Mouse (Mus musculus) liver, adult 2 months (tissue): ENCODE measurements at regions not wholly inside any gene's neighbourhood (a gene's known extent, or its start where the extent isn't known, plus 50 kb on each side); places are given as distances from the start of the nearest gene placed in this dataset.

Experiments used
- DNase-seq: peaks from one replicate; pipeline ENCODE4 v3.0.0-alpha.2; 2011; ENCODE audit warnings: low read depth, low spot score; ENCODE audit errors: extremely low read depth
- H3K27ac ChIP-seq: fragments of 200-500 bp; replicated peaks from 2 replicates; pipeline ENCODE4 v1.5.1; 2012; ENCODE audit warnings: low read depth, mild to moderate bottlenecking, control low read depth, inconsistent platforms, low read length; ENCODE audit not compliant: insufficient read depth
- H3K27me3 ChIP-seq: fragments of 200-500 bp; 2 replicates; pipeline ENCODE4 v1.6.1; 2012; ENCODE audit warnings: mild to moderate bottlenecking, moderate library complexity, low read length, inconsistent platforms; ENCODE audit not compliant: control insufficient read depth, insufficient read depth
- H3K36me3 ChIP-seq: fragments of 200-500 bp; 2 replicates; pipeline ENCODE4 v1.6.1; 2012; ENCODE audit warnings: low read length, inconsistent platforms; ENCODE audit not compliant: control insufficient read depth, insufficient read depth
- H3K4me1 ChIP-seq: fragments of 200-500 bp; 2 replicates; pipeline ENCODE4 v1.6.1; 2011; ENCODE audit warnings: low read length; ENCODE audit not compliant: control insufficient read depth, insufficient read depth
- H3K4me3 ChIP-seq: fragments of 200-500 bp; 2 replicates; pipeline ENCODE4 v1.5.1; 2011; ENCODE audit warnings: low read depth, mild to moderate bottlenecking, control low read depth, low read length, moderate library complexity; ENCODE audit not compliant: insufficient read depth
- H3K79me2 ChIP-seq: fragments of 200-500 bp; 2 replicates; pipeline ENCODE4 v1.6.1; 2012; ENCODE audit warnings: inconsistent platforms, mild to moderate bottlenecking, low read length, moderate library complexity; ENCODE audit not compliant: control insufficient read depth, insufficient read depth
- H3K9ac ChIP-seq: fragments of 200-500 bp; 2 replicates; pipeline ENCODE4 v1.6.1; 2012; ENCODE audit warnings: low read depth, mild to moderate bottlenecking, control low read depth, inconsistent platforms, low read length
- CTCF ChIP-seq: fragments of 200-500 bp; IDR thresholded peaks from 2 replicates; pipeline ENCODE4 v1.5.1; 2011; ENCODE audit warnings: low read depth, low read length, control low read depth
- POLR2A ChIP-seq: fragments of 200-500 bp; IDR thresholded peaks from 2 replicates; pipeline ENCODE4 v1.6.1; 2011; ENCODE audit warnings: low read length, control low read depth; ENCODE audit not compliant: insufficient read depth; ENCODE audit errors: extremely low read depth
- WGBS: fragments of 180-500 bp; shearing (Covaris S2); methylation state at CpG from one replicate; pipeline ENCODE4 v1.1.7; 2018; 5-methylcytosine and 5-hydroxymethylcytosine counted together

- no peaks in the 10 kb centered on the region for H3K36me3 ChIP-seq
- 22% methylated on average over 1 of the region's 1 CpGs for WGBS
- TF ChIP-seq POLR2A: no peak
- TF ChIP-seq CTCF: no peak
- H3K9ac ChIP-seq: no peak overlapping the region
- H3K27me3 ChIP-seq: no peaks in the 10 kb centered on the region
- peaks cover 6% of the 10 kb centered on the region for H3K4me1 ChIP-seq
- peak; percentile 94 for DNase-seq
- no peak overlapping the region for H3K4me3 ChIP-seq
- H3K27ac ChIP-seq: no peak overlapping the region
- H3K79me2 ChIP-seq: no peaks in the 10 kb centered on the region
These were observed 136.9 kb downstream of the Uaca start for GRCm38 (mm10) chr9:60931290-60931689.

DNA sequence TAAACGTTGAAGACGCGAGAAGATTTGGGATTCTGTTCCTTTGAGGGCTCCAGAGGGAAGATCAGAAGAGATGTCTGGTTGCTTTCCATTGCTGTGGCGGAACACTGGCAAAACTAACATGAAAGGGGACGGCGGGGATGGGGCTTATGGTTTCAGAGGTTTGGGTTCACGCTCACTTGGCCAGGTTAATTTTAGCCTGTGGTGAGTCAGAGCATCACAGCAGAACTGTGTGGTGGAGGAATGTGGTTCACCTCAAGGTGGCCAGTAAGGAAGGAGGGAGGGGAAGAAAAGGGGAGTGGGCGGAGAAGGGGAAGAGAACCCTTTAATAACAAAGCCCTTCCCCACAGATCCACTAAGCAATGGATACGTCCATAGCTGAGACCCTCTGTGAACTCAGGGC, 142.6 kb downstream of the Uaca start:
- WGBS: 88% methylated on average over 9 of the region's 9 CpGs
- no peak for DNase-seq
- no peaks in the 10 kb centered on the region for H3K36me3 ChIP-seq
- H3K9ac ChIP-seq: no peak overlapping the region
- H3K79me2 ChIP-seq: no peaks in the 10 kb centered on the region
- TF ChIP-seq CTCF (no peak), POLR2A (no peak)
- 0 out of 2 replicates have a peak, but pooled peaks cover 3% of the 10 kb centered on the region for H3K27me3 ChIP-seq
- no peaks in the 10 kb centered on the region for H3K4me1 ChIP-seq
- no peak overlapping the region for H3K27ac ChIP-seq
- H3K4me3 ChIP-seq: no peak overlapping the region

DNA sequence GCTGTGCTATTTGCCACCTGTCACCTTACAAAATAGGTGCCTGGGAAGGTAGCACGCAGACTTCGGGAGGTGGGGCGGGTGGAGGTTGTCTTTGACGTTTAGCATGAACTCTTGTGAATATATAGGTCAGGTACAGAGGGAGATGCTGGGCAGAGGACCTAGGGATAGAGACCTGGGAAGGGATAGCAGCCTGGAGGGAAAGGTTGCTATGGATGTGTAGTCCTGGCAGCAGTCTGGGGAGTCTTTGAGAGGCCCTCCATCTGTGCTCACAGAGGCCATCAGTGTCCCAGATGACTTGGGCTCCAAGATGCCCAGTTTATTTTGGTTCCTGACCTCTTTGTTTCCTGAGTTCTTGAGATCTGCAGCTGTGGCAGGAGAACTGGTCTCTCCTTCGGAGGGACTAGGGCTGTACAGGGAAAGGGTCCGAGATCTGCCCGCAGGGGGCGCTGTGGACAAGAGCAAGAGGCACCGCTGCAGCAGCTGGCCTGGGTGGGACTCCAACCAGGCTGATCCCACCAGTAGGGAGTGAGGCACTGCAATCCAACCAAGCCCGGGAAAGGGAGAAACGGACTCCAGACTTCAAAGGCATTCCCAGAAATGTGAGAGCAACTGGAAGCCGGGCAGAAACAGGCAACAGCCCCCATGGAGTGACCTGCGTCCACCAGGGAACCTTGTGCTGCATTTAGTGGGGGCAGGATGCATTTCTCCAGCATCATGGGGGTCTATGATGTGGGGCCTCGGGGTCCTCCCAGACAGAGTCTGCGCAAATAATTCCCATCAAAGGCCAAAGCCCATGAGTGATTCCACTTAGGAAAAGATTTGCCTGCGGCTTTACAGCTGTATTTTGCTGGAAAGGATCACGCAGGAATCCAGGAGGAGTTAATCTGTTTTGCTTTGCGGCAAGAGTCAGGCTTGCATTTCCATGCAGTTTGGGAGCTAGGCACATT, 145.8 kb downstream of the Uaca start:
- 39% methylated on average over 18 of the region's 18 CpGs for WGBS

DNA sequence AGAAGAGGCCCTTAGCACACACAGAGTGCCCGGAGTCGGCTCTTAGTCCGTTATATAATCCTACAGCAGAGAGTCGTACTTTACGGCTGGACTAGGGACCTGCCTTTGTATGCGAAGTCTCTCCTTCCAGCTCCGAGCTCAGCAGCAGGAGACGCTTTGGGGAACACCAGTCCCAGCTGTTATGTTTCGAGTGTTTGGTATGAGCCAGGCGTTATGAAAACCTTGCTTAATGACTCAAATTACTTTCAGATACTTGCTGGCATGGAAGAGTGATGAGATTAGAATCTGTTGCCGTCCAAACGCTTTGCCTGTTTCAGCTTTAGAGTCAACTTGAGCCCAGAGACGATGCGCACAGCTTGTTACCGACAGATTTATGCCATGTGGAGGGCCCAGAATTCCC, 153.0 kb downstream of the Uaca start:
- 66% methylated on average over 15 of the region's 15 CpGs for WGBS

More for the DNA sequence above, 145.8 kb downstream of the Uaca start:
- Histone ChIP-seq H3K36me3 (no peaks in the 10 kb centered on the region), H3K27ac (no peak overlapping the region), H3K9ac (no peak overlapping the region), H3K79me2 (no peaks in the 10 kb centered on the region), H3K27me3 (peaks cover 3% of the 10 kb centered on the region; the same call in 1 of the 2 replicates), H3K4me3 (no peak overlapping the region), H3K4me1 (no peaks in the 10 kb centered on the region)
- no peak for DNase-seq
- TF ChIP-seq CTCF (peak; percentile 81), POLR2A (no peak)

DNA sequence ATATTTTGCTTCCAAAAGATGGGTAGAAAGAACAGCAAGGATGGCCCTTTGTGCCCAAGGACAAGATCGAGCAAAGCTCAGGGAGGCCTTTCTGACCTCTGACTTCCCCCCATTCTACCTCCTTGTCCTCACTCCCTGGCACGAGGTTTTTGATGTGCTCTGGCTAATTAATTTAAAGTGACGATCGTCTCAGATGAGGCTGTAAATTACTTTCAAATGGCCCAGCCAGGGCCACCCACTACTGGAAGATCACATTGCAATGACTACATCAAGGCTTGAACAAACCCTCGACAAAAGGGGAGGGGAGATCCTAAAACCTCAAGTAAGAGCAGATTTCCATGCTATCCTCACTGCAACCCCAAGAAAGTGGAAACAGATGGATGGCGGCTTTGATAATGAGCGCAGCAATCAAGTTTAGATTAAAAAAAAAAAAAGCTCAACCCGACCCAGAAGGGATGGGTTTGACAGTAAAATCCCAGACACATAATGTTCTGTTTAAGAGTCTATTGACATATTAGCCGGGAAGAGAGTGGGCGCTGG, 154.3 kb downstream of the Uaca start:
- no peak for TF ChIP-seq POLR2A
- TF ChIP-seq CTCF: no peak
- WGBS: 84% methylated on average over 10 of the region's 10 CpGs
- Histone ChIP-seq H3K36me3 (no peaks in the 10 kb centered on the region), H3K27me3 (no peaks in the 10 kb centered on the region; the same call in 1 of the 2 replicates), H3K79me2 (no peaks in the 10 kb centered on the region), H3K4me3 (no peak overlapping the region), H3K4me1 (peaks cover 10% of the 10 kb centered on the region; the same call in 1 of the 2 replicates), H3K27ac (no peak overlapping the region), H3K9ac (no peak overlapping the region)
- DNase-seq: no peak

More for the DNA sequence above, 153.0 kb downstream of the Uaca start:
- H3K79me2 ChIP-seq: no peaks in the 10 kb centered on the region
- TF ChIP-seq CTCF (no peak), POLR2A (no peak)
- no peak overlapping the region for H3K27ac ChIP-seq
- DNase-seq: no peak
- peaks cover 10% of the 10 kb centered on the region; the same call in 1 of the 2 replicates for H3K4me1 ChIP-seq
- H3K4me3 ChIP-seq: no peak overlapping the region
- no peak overlapping the region for H3K9ac ChIP-seq
- H3K27me3 ChIP-seq: no peaks in the 10 kb centered on the region; the same call in 1 of the 2 replicates
- H3K36me3 ChIP-seq: no peaks in the 10 kb centered on the region

GRCm38 (mm10) chr9:60950161-60950560, 155.8 kb downstream of the Uaca start:
- WGBS: 20% methylated on average over 5 of the region's 5 CpGs
- no peak overlapping the region for H3K4me3 ChIP-seq
- no peak overlapping the region for H3K27ac ChIP-seq

More at GRCm38 (mm10) chr9:60950161-60950560, 155.8 kb downstream of the Uaca start:
- no peaks in the 10 kb centered on the region for H3K27me3 ChIP-seq
- no peaks in the 10 kb centered on the region for H3K36me3 ChIP-seq
- DNase-seq: peak; percentile 96
- H3K4me1 ChIP-seq: peaks cover 10% of the 10 kb centered on the region; the same call in 1 of the 2 replicates
- H3K79me2 ChIP-seq: no peaks in the 10 kb centered on the region
- no peak overlapping the region for H3K9ac ChIP-seq
- TF ChIP-seq CTCF (no peak), POLR2A (no peak)
